Mouse (Mus musculus) WW6 (cell line): ENCODE results near the gene Fam131b.
A peak's percentile ranks its signal among the peaks of the same experiment; 100 is the strongest.

Source experiments
- DNase-seq: peaks from one replicate; pipeline ENCODE4 v3.0.0-alpha.2; 2013; ENCODE audit warnings: low read depth, low spot score

The Fam131b gene

GRCm38 (mm10) chr6:42328757-42329156, 4.3 kb upstream of the Fam131b start:
- no peak for DNase-seq

DNA sequence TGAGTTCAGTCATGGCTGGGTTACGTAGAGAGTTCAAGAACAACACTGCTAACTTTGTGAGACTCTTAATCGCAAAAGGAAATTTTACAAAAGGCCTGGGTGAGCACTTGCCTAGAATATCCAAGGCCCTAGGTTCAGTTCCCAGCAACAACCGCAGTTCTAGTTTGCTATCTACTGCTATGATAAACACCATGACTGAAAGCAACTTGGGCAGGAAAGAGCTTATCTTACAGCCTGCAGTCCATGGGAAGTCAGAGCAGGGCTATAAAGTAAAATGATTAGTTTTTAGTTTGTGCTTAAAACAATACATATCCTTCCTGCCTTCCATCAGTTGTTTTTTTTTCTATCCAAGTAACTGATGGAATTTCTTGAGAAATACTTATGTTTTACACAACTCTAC, 2.1 kb upstream of the Fam131b start:
- no peak for DNase-seq

DNA sequence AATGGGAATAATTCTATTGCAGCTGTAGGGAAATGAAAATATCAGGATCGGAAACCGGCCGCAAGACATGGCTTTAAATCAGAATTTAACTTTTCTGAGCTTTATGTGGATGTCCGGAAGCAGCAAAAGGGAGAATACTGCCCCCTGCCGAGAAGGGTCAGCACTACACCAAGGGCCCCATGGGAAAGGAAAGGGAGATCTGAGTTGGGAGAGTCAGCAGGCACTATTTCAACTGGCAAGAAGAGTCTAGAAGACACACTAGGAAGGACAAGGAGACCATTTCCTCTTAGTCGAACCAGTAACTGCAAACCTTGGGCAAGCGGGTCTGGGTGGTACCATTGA, 796 bp upstream of the Fam131b start:
- DNase-seq: peak; percentile 49

- peak; percentile 16 for DNase-seq
These were observed 369 bp downstream of the Fam131b start for GRCm38 (mm10) chr6:42324067-42324481.

GRCm38 (mm10) chr6:42323371-42324066, 924 bp downstream of the Fam131b start:
- no peak for DNase-seq

- DNase-seq: no peak
These were observed 6.2 kb downstream of the Fam131b start for GRCm38 (mm10) chr6:42318293-42318692.

DNA sequence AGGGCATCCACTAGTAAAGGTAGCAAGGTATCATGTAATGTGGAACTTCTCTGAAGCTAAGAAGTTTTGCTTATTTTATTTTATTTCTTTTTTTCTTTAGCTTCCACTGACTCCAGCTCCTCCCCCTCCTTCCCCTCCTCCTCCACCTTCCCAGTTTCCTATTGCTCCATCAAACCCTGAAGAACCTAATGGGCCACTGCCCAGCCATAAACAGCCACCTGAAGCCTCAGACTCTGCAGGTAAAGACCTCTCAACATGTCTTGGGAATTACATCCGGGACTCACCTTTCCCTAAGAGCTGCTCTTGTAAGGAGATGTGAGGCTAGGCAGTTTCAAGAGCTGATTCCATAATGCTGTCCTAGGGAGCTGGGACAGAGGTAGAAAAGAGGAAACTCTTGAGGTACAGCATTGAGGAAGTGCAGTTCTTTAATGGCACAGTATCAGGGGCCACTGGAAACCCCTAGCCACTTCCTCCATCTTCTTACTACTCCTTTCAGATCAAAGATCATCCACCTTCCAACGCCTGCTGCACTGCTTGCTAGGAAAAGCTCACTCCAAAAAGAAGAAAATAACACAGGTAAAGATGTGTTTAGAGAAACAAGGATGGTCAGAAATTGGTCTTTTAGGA, 13.9 kb downstream of the Fam131b start:
- no peak for DNase-seq

- DNase-seq: no peak
These were observed 14.5 kb downstream of the Fam131b start for GRCm38 (mm10) chr6:42309816-42310378.

DNA sequence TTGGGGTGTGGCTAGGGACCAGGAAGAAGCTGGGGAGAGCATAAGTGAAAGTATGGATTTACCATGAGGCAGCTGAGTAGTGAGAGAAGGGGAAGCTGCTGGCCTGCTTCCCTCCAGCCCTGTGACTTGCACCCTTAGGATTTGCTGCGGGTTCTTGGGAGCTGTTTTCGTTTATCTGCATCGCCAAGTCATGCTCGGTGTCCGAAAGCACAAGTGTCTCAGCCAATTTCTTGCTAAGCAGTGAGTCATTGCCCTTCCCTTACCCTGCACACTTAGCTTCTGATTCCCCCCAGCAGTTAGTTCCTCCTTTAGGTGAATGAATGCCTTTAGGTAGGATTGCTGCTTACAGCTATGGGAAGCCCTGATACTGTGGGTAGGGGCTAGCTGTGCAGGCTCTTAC, 25.1 kb downstream of the Fam131b start:
- no peak for DNase-seq

- no peak for DNase-seq
These were observed 28.8 kb downstream of the Fam131b start for GRCm38 (mm10) chr6:42295549-42296094.

DNA sequence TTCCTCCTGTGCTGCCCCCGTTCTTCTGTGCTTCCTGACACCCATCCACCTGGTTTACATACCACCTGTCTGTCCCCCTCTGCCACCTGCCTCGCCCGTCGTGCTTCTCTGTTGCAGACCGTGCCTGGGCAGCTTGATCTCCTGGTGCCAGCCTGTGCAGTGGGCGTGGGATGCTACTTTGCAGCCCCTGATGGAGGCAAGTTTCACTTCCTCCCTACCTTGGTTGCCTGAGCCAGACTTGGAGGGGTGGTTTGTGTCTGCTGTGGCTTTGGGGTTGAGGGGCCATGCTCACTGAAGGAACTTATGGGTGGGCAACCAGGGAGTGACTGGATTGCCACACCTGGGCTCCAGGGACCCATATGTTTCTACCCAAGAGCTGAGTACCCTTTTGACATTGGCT, 31.1 kb downstream of the Fam131b start:
- no peak for DNase-seq

DNA sequence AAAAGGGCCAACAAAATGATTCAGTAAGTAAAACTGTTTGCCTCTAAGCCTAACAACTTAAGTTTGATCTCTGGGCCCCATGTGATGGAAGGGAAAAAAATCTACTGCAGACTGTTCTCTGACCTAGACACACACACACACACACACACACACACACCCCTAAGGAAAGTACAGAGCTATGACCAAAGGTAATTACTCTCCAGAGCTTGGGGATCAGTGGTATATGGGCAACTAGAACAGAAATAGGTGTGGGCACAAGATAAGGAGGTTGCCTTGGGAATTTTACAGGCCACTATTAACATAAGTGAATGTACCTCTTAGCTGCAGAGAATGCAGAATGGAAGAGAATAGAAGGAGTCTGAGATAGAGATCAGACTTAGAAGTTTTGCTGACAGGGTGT, 36.9 kb downstream of the Fam131b start:
- no peak for DNase-seq

GRCm38 (mm10) chr6:42286448-42286847, 38.0 kb downstream of the Fam131b start, which contains the start of gene Clcn1:
TSS of gene Clcn1 (plus strand) at chr6:42286685.
- DNase-seq: no peak

DNA sequence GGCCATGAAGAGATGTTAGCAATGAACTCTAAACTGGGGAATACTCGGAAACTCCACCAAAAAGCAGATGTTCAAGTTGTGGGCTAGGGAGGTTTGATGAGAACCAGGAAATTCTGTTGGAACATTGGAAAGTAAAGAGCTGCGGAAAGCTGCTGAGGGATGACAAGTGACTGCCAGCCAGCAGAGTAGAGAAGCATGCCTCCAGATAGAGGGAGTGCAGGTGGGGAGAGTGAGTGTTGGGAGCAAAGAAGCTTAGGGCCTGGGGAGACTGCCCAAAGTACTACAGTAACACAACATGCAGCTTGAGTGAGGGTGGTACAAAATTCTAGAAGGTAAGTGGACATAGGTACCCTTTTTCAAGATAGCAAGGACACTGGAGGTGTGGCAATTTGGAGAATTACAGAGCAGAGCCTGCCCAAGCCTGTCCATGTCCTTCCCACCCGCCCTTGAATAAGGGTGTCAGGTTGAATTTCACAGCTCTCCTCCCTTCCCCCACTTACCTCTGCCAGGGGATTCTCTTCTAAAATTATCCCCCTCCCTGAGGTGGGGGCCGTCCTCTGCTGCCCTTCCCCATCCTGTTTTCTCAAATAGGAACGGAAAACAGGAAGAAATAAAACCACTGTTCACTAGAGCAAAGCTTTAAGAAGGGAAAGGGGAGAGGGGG, 41.4 kb downstream of the Fam131b start:
- DNase-seq: no peak

DNA sequence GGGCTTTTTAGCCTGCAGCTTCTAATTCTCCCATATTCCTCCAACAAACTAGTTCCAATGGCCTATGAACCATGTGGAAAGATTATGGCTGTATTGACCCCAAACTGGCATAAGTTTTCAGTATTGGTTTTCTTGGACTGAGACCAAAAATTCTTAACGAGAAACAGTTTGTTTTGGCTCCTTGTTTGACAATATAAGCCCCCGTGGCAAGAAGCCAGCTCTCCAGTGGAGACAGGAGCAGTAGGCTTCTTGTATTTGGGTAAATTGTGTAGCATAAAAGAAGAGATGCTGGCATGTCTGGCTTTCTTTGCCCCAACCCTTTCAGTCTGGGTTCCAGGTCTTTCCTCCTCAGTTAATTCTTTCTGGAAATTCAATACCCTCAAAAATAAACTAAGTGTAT, 48.3 kb downstream of the Fam131b start:
- DNase-seq: no peak

GRCm38 (mm10) chr6:42270817-42271216, 53.6 kb downstream of the Fam131b start:
- DNase-seq: no peak

- no peak for DNase-seq
These were observed 58.8 kb downstream of the Fam131b start for GRCm38 (mm10) chr6:42265391-42266330.
